Mouse (Mus musculus) common myeloid progenitor, adult 5-6 weeks (primary cell): Measurements from ENCODE around the gene Smim12. TPM values are rescaled to one million over a fixed set of nuclear protein-coding genes. Genes with fewer than 3 reads are reported as not detected.

Experiments
- total RNA-seq: library from RNA; stranded (forward); fragments of 200-1000, 187-1606 nt; gene quantifications from 2 replicates; pipeline ENCODE4 v1.2.3, GENCODE M21; 2017

Smim12 gene
- total RNA-seq, 1 experiment from 2014 or later: 39.1 TPM

Other genes with a start within 250 kb of the Smim12 start
- 1,035 and 1,115 TPM in 2 replicates for gene Sfpq, start 222.5 kb upstream of the Smim12 start, total RNA-seq
- 19.1 and 23.1 TPM in 2 replicates for gene Zmym1, start 182.6 kb upstream of the Smim12 start, total RNA-seq
- gene Zmym6, start 166.4 kb upstream of the Smim12 start, total RNA-seq: 20.4 and 25.7 TPM in 2 replicates
- 4.4 and 10.3 TPM in 2 replicates for gene Tmem35b, start 120.1 kb upstream of the Smim12 start, total RNA-seq
- not detected in 2 replicates for gene Dlgap3, start 74.6 kb upstream of the Smim12 start, total RNA-seq
- gene Gja4, start 70.3 kb downstream of the Smim12 start, total RNA-seq: not detected in 2 replicates
- 0.63 and 1.4 TPM in 2 replicates for gene Gjb3, start 87.1 kb downstream of the Smim12 start, total RNA-seq
- not detected in 2 replicates for gene Gjb4, start 110.3 kb downstream of the Smim12 start, total RNA-seq
- not detected in 2 replicates for gene Gjb5, start 114.4 kb downstream of the Smim12 start, total RNA-seq